In the genomic region with DNA sequence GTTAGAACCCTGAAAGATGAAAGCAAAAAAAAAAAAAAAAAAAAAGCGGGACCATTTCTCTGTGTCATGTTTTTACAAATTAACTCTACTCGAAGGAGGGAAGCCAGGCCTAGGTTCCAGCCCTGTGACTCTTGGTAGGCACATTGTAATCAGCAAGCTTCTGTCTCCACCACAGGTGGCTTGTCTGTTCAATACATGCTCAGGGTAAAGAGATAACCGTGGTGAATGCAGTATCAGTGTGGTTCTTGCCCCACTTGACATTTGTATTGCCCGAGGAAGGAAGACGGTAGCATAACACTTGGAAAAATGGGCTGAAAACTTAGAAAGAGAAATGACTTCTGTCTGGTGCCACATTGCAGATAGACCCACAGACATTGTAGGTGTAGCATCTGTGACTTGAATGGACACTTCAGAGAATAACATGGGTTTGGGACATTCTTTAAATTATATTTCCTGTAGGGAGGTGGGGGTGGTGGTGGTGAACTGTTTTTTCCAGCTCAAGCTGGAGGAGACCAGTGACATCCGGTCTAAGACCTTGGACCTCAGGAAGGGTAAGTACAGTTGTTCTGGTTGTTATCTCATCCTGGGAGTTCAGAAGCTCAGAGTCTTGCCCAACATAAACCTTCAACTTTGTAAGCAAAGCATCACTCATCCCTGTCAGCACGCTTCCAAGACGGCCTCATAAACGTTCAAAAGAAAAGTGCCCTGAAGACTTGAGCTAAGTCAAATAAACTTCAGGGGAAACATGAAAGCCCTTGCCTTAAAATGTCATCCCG, we compare ENCODE assay signal across 11 mouse cellular contexts. TPM values are rescaled to one million over a fixed set of nuclear protein-coding genes. Genes with fewer than 3 reads are reported as not detected.
A peak's percentile ranks its signal among the peaks of the same experiment; 100 is the strongest.
DNase-seq lines count a peak whose midpoint lies in the region; ATAC-seq and TF ChIP-seq lines count a peak whose summit lies in the region.
"Had no signal": no experiment of that assay in that cellular context is flagged by ENCODE, and none has a peak within 500 bp of the region (broad histone marks: within the 10 kb centered on the region; RNA-seq: fewer than 3 reads in every experiment).

No protein-coding gene starts in this region.

- peaks cover 39% of the 10 kb centered on the region for H3K4me1 ChIP-seq in forebrain, embryonic 10.5 days
- H3K4me1 ChIP-seq in forebrain, postnatal 0 days (ENCODE audit: insufficient read depth) = no peaks in the 10 kb centered on the region
- H3K4me1 ChIP-seq in hindbrain, postnatal 0 days (ENCODE audit: insufficient read depth, low read length) = no peaks in the 10 kb centered on the region
- H3K4me1 ChIP-seq in midbrain, embryonic 12.5 days = peaks cover 5% of the 10 kb centered on the region; the same call in 1 of the 2 replicates

- ATAC-seq in forebrain, postnatal 0 days = no peak
- no peak for ATAC-seq in hindbrain, postnatal 0 days
- no peak for ATAC-seq in midbrain, embryonic 12.5 days (ENCODE audit: low FRiP score, low read depth)

- H3K27me3 ChIP-seq in forebrain, embryonic 10.5 days (ENCODE audit: poor library complexity, severe bottlenecking) = no peaks in the 10 kb centered on the region
- H3K27me3 ChIP-seq in forebrain, postnatal 0 days (ENCODE audit: insufficient read depth, low read length) = no peaks in the 10 kb centered on the region
- H3K27me3 ChIP-seq in hindbrain, postnatal 0 days (ENCODE audit: insufficient read depth, low read length) = no peaks in the 10 kb centered on the region
- H3K27me3 ChIP-seq in midbrain, embryonic 12.5 days = no peaks in the 10 kb centered on the region

- H3K4me3 ChIP-seq in forebrain, embryonic 10.5 days = peak overlapping the region; percentile 56
- H3K4me3 ChIP-seq in forebrain, postnatal 0 days (ENCODE audit: low read depth, low read length) = no peak overlapping the region
- H3K4me3 ChIP-seq in hindbrain, postnatal 0 days (ENCODE audit: low read length) = no peak overlapping the region; the same call in 1 of the 2 replicates
- H3K4me3 ChIP-seq in midbrain, embryonic 12.5 days = no peak overlapping the region

- DNase-seq in forebrain, embryonic 10.5 days (ENCODE audit: extremely low spot score, low spot score) = no peak
- DNase-seq in forebrain, postnatal 0 days = no peak
- peak; percentile 21 to 36 for DNase-seq in adrenal gland, postnatal 36 days
- DNase-seq in hindbrain, postnatal 0 days (ENCODE audit: low spot score) = no peak
- no peak for DNase-seq in urinary bladder, adult 18-20 months (ENCODE audit: low spot score in 2 of 2)
- DNase-seq in thymus, postnatal 25 days = no peak
- DNase-seq in ovary, postnatal 14 days (ENCODE audit: low spot score) = no peak
- DNase-seq: cerebellum, adult 11 months had no signal

- WGBS in forebrain, embryonic 10.5 days = 51% methylated on average over 10 of the region's 10 CpGs
- WGBS in forebrain, postnatal 0 days = 58% methylated on average over 10 of the region's 10 CpGs
- 43% methylated on average over 10 of the region's 10 CpGs for WGBS in hindbrain, postnatal 0 days
- whole genome bisulfite sequencing in midbrain, embryonic 12.5 days = 45% methylated on average over 10 of the region's 10 CpGs

- no peak overlapping the region for H3K4me2 ChIP-seq in forebrain, postnatal 0 days (ENCODE audit: low read depth)
- H3K4me2 ChIP-seq in hindbrain, postnatal 0 days (ENCODE audit: low read depth, low read length) = peak overlapping the region; percentile 56; the same call in 1 of the 2 replicates
- peak overlapping the region; percentile 46 for H3K4me2 ChIP-seq in midbrain, embryonic 12.5 days (replicated peaks)

- H3K9me3 ChIP-seq in forebrain, embryonic 10.5 days = no peaks in the 10 kb centered on the region
- no peaks in the 10 kb centered on the region for H3K9me3 ChIP-seq in forebrain, postnatal 0 days (ENCODE audit: low read length)
- H3K9me3 ChIP-seq in hindbrain, postnatal 0 days (ENCODE audit: low read length) = no peaks in the 10 kb centered on the region
- no peaks in the 10 kb centered on the region for H3K9me3 ChIP-seq in midbrain, embryonic 12.5 days
- H3K9me3 ChIP-seq: limb, embryonic 10.5 days had no signal

- TF ChIP-seq CTCF in forebrain, postnatal 0 days (IDR thresholded peaks at IDR 0.05; ENCODE audit: low read depth) = no peak
- TF ChIP-seq CTCF in hindbrain, postnatal 0 days (IDR thresholded peaks at IDR 0.05; ENCODE audit: low read depth) = no peak

- no peak overlapping the region for H3K9ac ChIP-seq in forebrain, postnatal 0 days
- H3K9ac ChIP-seq in hindbrain, postnatal 0 days (replicated peaks; ENCODE audit: low read length) = no peak overlapping the region
- H3K9ac ChIP-seq in midbrain, embryonic 12.5 days (replicated peaks) = no peak overlapping the region

- peak overlapping the region; percentile 88; the same call in 1 of the 2 replicates for H3K27ac ChIP-seq in forebrain, embryonic 10.5 days
- H3K27ac ChIP-seq in forebrain, postnatal 0 days (ENCODE audit: low read depth, low read length) = no peak overlapping the region
- no peak overlapping the region for H3K27ac ChIP-seq in hindbrain, postnatal 0 days
- H3K27ac ChIP-seq in midbrain, embryonic 12.5 days (replicated peaks) = no peak overlapping the region

- no peaks in the 10 kb centered on the region for H3K36me3 ChIP-seq in forebrain, embryonic 10.5 days (replicated peaks)
- H3K36me3 ChIP-seq in forebrain, postnatal 0 days (ENCODE audit: insufficient read depth) = no peaks in the 10 kb centered on the region
- H3K36me3 ChIP-seq in hindbrain, postnatal 0 days (ENCODE audit: insufficient read depth, low read length) = no peaks in the 10 kb centered on the region
- no peaks in the 10 kb centered on the region for H3K36me3 ChIP-seq in midbrain, embryonic 12.5 days
- H3K36me3 ChIP-seq: limb, embryonic 10.5 days had no signal

RNA-seq across cellular contexts. Expression of gene Ccdc160, which starts 1.1 kb away (rescaled TPM):
- 6.3 and 6.6 TPM in 2 replicates for polyA plus RNA-seq in forebrain, embryonic 10.5 days (2016; fragmentation: Nextera tagmentation; extraction: Ambion mirVana)
- total RNA-seq in forebrain, postnatal 0 days (2014; rRNA removed) = 3.2 and 3.4 TPM in 2 replicates
- polyA plus RNA-seq in forebrain, postnatal 0 days (2015; fragmentation: Nextera tagmentation; extraction: Ambion mirVana) = 2.7 and 3.3 TPM in 2 replicates
- 10 to 100 TPM; 16.9 to 21.1 TPM for total RNA-seq in adrenal gland, postnatal 36 days (2021)
- total RNA-seq in hindbrain, postnatal 0 days (2014; rRNA removed) = 1.7 and 3.0 TPM in 2 replicates
- polyA plus RNA-seq in hindbrain, postnatal 0 days (2015; fragmentation: Nextera tagmentation; extraction: Ambion mirVana) = 5.5 and 5.8 TPM in 2 replicates
- 5.4 and 5.5 TPM in 2 replicates for polyA plus RNA-seq in midbrain, embryonic 12.5 days (2016; fragmentation: Nextera tagmentation; extraction: Ambion mirVana)
- total RNA-seq: granulocyte monocyte progenitor cell, adult 5-6 weeks had no signal

Comparison
In these comparisons a context has a peak if more than half of its experiments do, and no peak if none do; other contexts are left out.
1. DNase-seq: peak in adrenal gland, postnatal 36 days (2 of 2); none in forebrain, embryonic 10.5 days (single experiment), forebrain, postnatal 0 days (single experiment), hindbrain, postnatal 0 days (single experiment), urinary bladder, adult 18-20 months (0 of 2), thymus, postnatal 25 days (single experiment) and ovary, postnatal 14 days (single experiment).